9 mouse cellular contexts compared by ENCODE assay signal in the genomic region with DNA sequence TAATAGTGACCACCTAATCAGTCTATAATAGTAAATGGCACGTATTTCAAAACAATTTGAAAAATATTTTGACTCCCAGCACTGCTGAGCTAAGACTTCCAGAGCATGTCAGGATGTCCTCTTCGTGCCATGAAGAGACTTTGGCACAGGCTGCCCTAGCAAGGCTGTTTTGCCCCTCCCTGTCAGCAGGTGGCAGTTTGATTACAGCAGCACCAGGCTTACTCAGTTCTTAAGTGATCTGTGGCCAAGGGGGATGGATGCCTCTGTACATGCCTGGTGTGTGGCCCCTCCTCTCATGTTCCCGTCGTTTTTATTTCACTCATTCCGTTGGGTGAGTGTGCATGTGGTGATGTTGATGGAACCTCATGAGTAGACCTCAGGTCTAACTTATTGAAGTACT. TPM values are rescaled to one million over a fixed set of nuclear protein-coding genes. Genes with fewer than 3 reads are reported as not detected.
A peak's percentile ranks its signal among the peaks of the same experiment; 100 is the strongest.
DNase-seq lines count a peak whose midpoint lies in the region.
"Had no signal": no experiment of that assay in that cellular context is flagged by ENCODE, and none has a peak within 500 bp of the region (broad histone marks: within the 10 kb centered on the region; RNA-seq: fewer than 3 reads in every experiment).

No protein-coding gene starts in this region.

- DNase-seq in cerebellum, postnatal 14 days: peak; percentile 9 to 10
- no peak for DNase-seq in cerebellum, postnatal 25 days
- DNase-seq in 3T3-L1 (ENCODE audit: low read depth, low spot score): peak; percentile 25
- peak; percentile 40 for DNase-seq in adrenal gland, postnatal 14 days
- peak; percentile 82 for DNase-seq in naive thymus-derived CD4-positive, alpha-beta T cell, adult 2 months (ENCODE audit: low read depth)
- no peak for DNase-seq in frontal cortex, postnatal 25 days (ENCODE audit: low spot score in 2 of 2)
- DNase-seq in layer of hippocampus, adult 9-11 months: no peak
- no peak for DNase-seq in left cerebral cortex, postnatal 14 days (ENCODE audit: low spot score in 2 of 2)

- intact Hi-C loops in left cerebral cortex, postnatal 14 days (cut with DNase I): no loop called here

RNA-seq across cellular contexts. Expression of gene Atp6v1g3, which starts 2.3 kb away (rescaled TPM):
- not detected in 2 replicates for total RNA-seq in adrenal gland, postnatal 14 days (2021)
- not detected for total RNA-seq in left cerebral cortex, postnatal 14 days (2021)
- total RNA-seq: G1E had no signal

Comparison
In these comparisons a context has a peak if more than half of its experiments do, and no peak if none do; other contexts are left out.
1. DNase-seq: peak in cerebellum, postnatal 14 days (2 of 2), 3T3-L1 (single experiment), adrenal gland, postnatal 14 days (single experiment) and naive thymus-derived CD4-positive, alpha-beta T cell, adult 2 months (single experiment); none in cerebellum, postnatal 25 days (0 of 2), frontal cortex, postnatal 25 days (0 of 2), layer of hippocampus, adult 9-11 months (single experiment) and left cerebral cortex, postnatal 14 days (0 of 2).